Mouse (Mus musculus) myocyte (in vitro differentiated cells): ENCODE results near the gene Nub1.

Source experiments
- CEBPB ChIP-seq: IDR thresholded peaks from 2 replicates; pipeline ENCODE4 v1.6.1; 2011; ENCODE audit warnings: mild to moderate bottlenecking, moderate library complexity; ENCODE audit not compliant: poor library complexity, insufficient read depth, severe bottlenecking
- E2F4 ChIP-seq: IDR thresholded peaks from one replicate; pipeline ENCODE4 v1.6.1; 2011; ENCODE audit warnings: mild to moderate bottlenecking, control low read depth, moderate library complexity; ENCODE audit not compliant: insufficient read depth
- MAX ChIP-seq: IDR thresholded peaks from one replicate; pipeline ENCODE4 v1.6.1; 2011; ENCODE audit warnings: low read depth, mild to moderate bottlenecking, control low read depth
- MYOD1 ChIP-seq, 3 experiments: IDR thresholded peaks; one replicate each; pipeline ENCODE4 v1.6.1; 2011; ENCODE audit warnings: control low read depth in 2 of 3, low read depth in 2 of 3, mild to moderate bottlenecking in 2 of 3, moderate library complexity in 1 of 3; ENCODE audit not compliant: insufficient read length in 2 of 3, control insufficient read depth in 1 of 3
- MYOG ChIP-seq, 3 experiments: IDR thresholded peaks; one replicate each; pipeline ENCODE4 v1.6.1; 2011; ENCODE audit warnings: control low read depth in 2 of 3, low read depth in 2 of 3, mild to moderate bottlenecking in 2 of 3; ENCODE audit not compliant: insufficient read length in 2 of 3, control insufficient read depth in 1 of 3, insufficient read depth in 1 of 3
- POLR2A ChIP-seq: IDR thresholded peaks from one replicate; pipeline ENCODE4 v1.6.1; 2011; ENCODE audit warnings: low read depth, mild to moderate bottlenecking, control low read depth, moderate library complexity; ENCODE audit not compliant: insufficient read length
- POLR2AphosphoS2 ChIP-seq: IDR thresholded peaks from one replicate; pipeline ENCODE4 v1.6.1; 2011; ENCODE audit warnings: low read depth, control low read depth; ENCODE audit not compliant: insufficient read length
- REST ChIP-seq: IDR thresholded peaks from one replicate; pipeline ENCODE4 v1.6.1; 2011; ENCODE audit warnings: mild to moderate bottlenecking, control low read depth, moderate library complexity; ENCODE audit not compliant: insufficient read depth, insufficient read length
- SRF ChIP-seq: IDR thresholded peaks from one replicate; pipeline ENCODE4 v1.6.1; 2011; ENCODE audit warnings: low read depth; ENCODE audit not compliant: control insufficient read depth, insufficient read length
- TCF12 ChIP-seq: IDR thresholded peaks from one replicate; pipeline ENCODE4 v1.6.1; 2011; ENCODE audit warnings: mild to moderate bottlenecking, control low read depth; ENCODE audit not compliant: poor library complexity, insufficient read depth, severe bottlenecking
- TCF3 ChIP-seq: IDR thresholded peaks from one replicate; pipeline ENCODE4 v1.6.1; 2011; ENCODE audit warnings: low read depth, control low read depth; ENCODE audit not compliant: insufficient read length
- USF1 ChIP-seq: IDR thresholded peaks from one replicate; pipeline ENCODE4 v1.6.1; 2011; ENCODE audit warnings: low read depth, mild to moderate bottlenecking, control low read depth, moderate library complexity

- TF ChIP-seq MYOG (IDR thresholded peaks at IDR 0.05; ENCODE audit: control insufficient read depth in 1 of 3, insufficient read depth in 1 of 3, insufficient read length in 2 of 3, low read depth in 2 of 3) (no peak), CEBPB (no peak), POLR2A (no peak), E2F4 (no peak), USF1 (no peak), SRF (no peak), TCF12 (no peak), POLR2AphosphoS2 (no peak), MAX (no peak), MYOD1 (IDR thresholded peaks at IDR 0.05; ENCODE audit: control insufficient read depth in 1 of 3, insufficient read length in 2 of 3, low read depth in 2 of 3) (no peak), TCF3 (no peak), REST (no peak)
Observed at GRCm38 (mm10) chr5:24724270-24724634, 38.9 kb downstream of the Nub1 start.
